Mouse (Mus musculus) MEL-GATA-1-ER (cell line): ENCODE data around the gene C87436.
A peak's percentile ranks its signal among the peaks of the same experiment; 100 is the strongest.

Experiments
- DNase-seq: peaks from one replicate; pipeline ENCODE4 v3.0.0-alpha.2; 2012; ENCODE audit warnings: low read depth; ENCODE audit errors: extremely low read depth

Gene C87436

GRCm38 (mm10) chr6:86438272-86439118 is at the start of gene C87436:
TSS of gene C87436 (plus strand) at chr6:86438374.
- peak; percentile 93 for DNase-seq

DNA sequence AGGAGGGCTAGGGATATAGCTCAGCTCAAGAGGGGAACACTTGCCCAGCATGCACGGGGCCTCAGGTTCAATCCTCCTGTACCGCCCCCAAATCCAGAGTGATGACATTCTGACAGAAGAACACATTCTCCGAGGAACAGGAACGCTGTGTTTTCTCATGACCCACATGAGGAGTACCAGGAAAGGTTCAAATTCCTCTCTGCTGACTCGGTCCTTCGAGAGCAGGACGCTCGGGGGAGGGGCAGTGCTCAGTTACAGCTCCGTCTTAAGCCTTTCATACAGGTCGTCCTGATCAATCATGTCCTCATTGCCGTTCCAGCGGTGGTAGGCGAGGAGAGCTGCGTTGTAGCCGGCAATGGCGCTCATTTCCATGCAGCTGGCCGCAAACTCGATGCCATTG is 49.7 kb upstream of the C87436 start:
- DNase-seq: no peak

DNA sequence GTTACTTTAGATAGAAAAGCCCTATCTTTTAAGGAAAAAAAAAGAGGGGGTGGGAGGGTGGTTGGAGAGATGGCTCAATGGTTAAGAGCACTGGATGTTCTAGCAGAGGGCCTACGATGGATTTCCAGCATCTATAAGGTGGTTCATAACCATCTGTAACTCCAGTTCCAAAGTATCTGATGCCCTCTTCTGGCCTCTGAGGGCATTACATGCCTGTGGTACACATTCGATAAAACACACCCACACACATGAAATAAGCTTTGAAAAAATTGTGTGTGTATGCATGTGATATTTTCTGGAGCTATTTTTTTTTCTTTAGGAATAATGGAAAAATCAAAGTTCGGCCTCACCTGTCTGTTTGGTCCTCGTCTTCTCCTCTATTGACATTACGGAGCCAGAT is 46.8 kb upstream of the C87436 start:
- DNase-seq: no peak

DNA sequence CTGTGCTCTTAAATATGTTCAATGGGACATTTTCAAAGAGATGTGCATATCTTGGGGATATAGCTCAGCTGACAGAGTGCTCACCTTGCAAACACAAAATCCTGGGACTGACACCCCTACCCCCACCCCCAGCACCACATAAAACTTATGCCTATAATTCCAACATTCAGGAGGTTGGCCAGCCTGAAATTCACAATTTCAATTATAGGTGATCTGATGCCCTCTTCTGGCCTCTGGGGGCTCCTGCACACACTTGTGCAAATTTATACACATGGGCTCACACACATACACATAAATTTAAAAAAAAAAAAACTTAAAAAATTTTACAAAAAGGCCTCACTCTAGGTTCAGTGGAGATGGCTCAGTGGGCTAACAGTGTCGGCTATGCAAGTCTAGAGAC is 45.0 kb upstream of the C87436 start:
- no peak for DNase-seq

DNA sequence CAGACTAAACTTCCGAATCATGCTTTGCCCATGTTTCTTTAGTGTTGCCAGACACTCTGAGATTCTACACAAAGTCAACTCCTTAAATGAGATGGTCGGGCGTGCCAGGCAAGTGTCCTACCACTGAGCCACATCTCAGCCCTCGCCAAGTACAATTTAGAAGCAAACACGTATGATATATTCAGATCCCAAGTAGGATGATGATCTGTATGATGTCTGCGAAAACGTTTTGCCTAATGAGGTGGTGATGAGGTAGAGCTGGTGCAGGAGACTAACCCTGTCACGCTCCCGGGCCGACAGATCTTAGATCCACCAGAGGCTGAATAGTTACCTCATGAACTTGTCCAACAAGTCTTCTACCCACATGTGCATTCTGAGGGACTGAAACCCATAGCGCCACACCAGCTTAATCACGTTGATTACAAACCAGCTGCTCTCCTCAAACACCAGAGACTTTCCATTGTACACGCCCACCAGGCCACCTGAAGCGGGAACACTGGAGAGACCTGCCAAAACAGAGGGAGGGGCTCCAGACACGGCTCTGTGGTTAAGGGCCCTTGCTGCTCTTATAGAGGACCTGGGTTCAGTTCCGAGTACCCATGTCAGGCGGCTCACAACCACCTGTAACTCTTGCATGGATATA is 44.0 kb upstream of the C87436 start:
- no peak for DNase-seq

DNA sequence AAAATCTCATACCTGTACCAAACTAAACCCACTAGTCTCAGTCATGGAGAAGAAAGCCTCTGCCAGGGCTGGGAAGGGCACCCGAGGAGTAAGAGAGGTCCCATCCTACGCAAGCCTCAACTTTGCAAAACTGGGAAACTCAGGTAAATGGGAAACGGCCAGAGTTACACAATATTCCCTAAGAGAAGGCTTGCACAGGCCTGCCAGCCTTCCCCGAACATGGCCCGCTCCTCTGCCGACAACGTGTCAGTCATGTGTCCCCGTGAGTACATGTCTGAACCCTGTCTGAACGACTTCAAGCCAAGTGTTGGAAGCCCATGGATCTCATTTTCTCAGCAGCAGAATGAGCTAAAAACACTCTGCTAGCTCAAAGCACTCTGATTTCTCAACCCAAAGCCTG is 43.2 kb upstream of the C87436 start:
- no peak for DNase-seq

GRCm38 (mm10) chr6:86395969-86396368 is 42.2 kb upstream of the C87436 start:
- DNase-seq: no peak

GRCm38 (mm10) chr6:86396581-86397256 is 41.5 kb upstream of the C87436 start, which contains the start of gene Pcyox1:
TSS of gene Pcyox1 (minus strand) at chr6:86397154.
- no peak for DNase-seq

DNA sequence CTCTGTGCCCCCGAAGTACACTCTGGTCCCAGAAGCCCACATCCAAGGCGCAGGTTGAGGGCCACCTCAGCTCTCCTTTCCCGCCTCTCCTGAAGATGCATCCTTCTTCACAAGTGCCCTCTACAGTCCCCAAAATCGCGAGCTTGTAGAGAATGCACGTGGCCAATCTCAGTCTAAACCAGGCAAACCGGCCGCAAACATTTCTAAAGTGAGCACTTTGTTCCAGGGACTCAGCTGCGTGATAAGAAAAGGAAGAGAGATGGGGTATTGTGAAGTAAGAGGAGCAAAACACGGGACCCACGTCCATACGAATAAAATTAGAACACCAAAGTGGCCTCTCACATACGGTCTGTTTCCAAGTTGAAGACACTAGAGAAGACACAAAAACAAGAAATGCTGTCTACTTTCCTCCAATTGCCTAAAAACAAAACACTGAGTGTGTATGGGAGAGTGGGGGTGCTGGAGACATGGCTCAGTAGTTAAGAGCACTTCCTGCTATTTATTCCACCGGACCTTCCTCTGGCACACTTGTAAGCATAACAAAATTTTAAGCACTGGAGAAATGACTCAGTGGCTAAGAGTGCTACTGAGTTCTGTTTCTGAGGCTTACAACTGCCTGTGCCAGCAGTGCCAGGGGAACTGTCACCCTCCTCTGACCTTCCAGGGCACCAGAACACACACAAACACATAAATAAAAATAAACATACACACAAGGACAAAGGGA is 40.8 kb upstream of the C87436 start:
- DNase-seq: no peak

- DNase-seq: no peak
Measured at GRCm38 (mm10) chr6:86398986-86399385, 39.2 kb upstream of the C87436 start.

DNA sequence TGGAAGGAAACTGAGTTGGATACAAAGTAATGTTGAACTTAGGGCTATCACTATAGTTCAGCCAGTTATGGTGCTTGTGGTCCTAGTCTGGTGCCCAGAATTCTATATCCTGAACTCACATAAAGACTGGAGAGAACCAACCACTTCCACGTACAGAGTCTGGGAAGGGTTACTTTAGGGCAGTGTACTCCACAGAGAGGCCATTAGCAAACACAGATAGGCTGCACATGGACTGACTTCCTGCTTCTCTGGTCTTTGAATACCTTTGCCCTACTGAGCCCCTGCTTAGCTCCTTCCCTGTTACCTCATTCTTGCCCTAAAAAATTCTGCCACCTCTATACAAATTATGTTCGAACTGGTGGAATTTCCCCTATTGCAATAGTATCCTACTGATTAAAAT is 38.2 kb upstream of the C87436 start:
- no peak for DNase-seq

GRCm38 (mm10) chr6:86400972-86401371 is 37.2 kb upstream of the C87436 start:
- peak; percentile 80 for DNase-seq

DNA sequence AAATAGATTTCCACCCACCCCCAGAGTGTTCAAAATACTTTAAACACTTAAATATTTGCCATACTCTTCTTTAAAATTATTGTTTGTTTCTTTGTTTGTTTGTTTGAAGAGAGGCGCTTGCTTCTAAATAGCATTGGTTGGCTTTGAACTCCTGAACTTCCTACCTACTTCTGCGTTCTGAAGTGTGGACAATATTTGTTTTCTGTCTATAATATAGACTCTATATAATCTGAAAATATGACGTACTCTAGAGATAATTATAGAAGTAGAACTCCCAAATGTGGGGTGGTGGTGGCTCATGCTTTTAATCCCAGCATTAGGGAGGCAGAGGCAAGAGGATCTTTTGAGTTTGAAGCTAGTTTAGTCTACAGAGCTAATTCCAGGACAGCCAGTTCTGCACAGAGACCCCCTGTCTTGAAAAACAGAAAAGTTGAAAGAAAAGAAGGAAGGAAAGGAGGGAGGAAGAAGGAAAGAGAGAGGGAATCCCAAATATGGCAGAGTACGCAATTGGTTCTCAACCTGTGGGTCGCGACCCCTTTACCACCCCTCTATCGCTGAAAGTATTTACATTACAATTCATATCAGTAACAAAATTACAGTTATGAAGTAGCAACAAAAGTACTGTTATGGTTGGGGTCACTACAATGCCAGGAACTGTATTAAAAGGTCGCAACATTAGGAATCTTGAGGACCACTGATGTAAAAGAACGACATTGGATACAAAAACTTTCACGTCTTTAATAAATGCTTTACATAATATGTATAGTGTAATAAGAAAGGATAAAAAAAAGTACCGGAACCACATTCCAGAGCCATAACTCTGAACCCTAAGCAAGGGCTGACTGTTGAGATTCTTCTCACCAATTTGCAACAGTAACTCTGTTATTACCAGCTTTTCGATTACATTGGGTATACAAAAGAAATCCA is 35.2 kb upstream of the C87436 start:
- no peak for DNase-seq

- no peak for DNase-seq
Measured at GRCm38 (mm10) chr6:86403728-86404099, 34.5 kb upstream of the C87436 start.

DNA sequence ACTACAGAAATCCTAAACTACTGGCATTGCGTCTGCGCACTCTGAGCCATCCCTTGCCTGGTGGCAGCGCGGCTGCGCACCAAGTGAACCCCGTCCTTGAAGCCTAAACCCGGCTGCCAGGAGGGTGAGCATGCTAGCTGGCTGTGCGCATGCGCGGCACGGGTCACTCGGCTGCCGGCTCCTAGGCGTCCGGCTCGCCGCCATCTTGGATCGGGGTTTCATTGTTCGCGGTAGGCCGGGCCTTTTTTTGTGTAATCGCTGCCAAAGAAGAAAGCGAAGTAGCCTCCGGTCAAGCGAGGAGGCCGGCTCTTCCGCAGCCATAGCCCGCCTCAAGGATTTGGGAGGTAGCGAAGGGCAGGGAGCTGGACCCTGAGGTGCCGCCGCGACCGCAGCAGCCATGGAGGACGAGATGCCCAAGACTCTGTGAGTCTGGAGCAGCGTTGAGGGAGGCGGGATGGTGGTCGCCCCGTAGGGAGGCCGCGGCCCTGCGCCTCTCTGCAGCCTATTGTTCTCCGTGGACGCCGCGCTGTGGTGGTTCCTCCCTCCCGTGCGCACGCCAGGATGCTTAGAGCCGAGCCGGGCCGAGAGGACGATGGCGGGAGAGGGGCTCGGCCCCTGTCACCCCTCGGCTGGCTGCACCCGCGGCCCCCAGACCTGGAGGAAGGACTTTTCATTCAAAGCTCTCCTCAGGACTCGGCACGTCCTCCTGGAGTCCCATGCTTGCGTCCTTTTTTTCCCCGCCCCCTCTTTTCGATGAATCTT is 33.9 kb upstream of the C87436 start, which contains the start of gene Tia1:
Gene Tia1, plus strand, starts transcription at position 120 of the 762 bp plus-strand sequence.
- DNase-seq: peak; percentile 90

DNA sequence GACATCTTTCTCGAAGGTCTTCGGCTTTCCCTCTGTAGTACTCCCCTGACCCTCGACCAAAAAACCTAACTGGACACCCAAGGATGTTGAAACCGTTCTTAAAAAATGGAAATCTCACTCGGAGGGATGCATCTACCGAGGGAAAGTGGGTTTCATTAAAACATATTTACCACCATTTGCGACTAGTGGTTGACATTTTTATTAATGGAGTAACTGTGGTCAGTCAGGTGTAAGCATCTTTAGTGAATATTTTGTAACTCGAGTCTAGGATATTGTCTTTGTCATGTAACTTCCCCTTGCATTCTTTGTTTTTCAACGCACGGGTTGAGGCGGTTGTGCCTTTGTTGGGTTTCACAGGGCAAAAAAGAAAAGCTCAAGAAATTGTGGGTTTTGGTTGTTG is 33.2 kb upstream of the C87436 start:
- DNase-seq: no peak

DNA sequence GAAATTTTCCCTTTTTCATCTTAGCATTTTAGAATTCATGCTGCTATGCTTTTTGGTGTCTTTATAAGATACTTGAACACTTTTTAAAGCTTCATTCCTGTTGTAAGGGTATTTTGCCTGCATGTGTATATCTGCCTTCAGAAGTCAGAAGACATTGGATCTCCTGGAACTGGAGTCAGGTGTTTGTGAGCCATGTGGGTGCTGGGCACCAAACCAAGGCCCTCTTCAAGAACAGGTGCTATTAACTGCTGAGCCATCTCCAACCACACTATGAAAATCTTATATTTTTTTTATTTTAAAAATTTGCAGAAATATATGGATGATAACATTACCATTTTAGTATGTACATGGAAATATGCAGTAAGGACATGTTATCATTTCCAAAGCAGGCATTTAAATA is 31.9 kb upstream of the C87436 start:
- DNase-seq: no peak

DNA sequence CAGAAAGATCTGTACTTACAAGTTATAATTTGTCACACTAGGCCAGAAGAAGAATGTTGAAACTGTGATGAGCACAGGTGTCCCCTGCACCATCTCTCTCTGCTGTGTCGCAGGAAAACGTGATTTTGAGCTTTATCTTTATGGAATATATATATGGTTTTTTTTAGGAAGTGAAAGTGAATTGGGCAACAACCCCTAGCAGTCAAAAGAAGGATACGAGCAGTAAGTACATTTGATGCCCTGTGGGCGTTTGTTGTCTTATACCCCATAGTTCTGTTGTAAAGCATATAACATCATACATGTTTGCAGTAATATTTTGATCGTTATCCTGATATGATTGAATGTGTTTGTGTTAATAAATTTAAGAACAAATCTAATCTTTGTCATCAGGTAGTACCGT is 19.5 kb upstream of the C87436 start:
- DNase-seq: no peak

DNA sequence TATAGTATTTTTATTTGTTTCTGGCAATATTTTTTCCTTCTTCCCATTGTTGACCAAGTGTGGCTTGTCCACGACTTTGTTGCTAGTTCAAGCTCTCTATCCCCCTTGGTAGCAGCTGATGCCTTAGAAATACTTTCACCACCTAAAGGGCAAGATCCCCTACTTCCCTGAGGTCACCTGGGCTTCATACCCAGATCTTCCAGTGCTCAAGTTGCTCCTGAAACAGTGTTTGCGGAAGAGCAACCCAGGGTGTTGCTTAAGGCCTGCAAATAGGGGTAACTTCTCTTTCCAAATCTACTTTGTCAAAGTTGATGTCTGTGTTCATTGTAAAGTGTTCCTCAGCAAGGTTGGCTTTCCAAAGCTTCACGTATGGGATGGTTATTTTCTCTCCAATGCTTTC is 18.9 kb upstream of the C87436 start:
- DNase-seq: no peak

DNA sequence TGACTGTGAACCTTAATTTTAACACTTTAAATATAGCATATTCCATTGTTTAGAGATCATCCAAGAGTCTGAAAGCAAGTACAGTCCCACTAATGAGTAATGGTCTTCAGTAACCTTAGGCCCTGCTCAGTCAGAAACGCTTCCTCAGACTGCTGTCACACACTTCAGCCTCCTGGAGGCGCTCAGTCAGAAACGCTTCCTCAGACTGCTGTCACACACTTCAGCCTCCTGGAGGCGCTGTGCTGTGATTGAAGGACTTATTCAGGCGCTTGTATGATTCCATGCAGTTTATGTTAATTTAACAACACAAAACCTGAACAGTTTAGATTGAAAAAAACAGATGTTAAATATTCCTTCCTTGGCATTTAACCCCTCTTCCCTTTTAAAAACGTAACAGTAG is 17.7 kb upstream of the C87436 start:
- DNase-seq: peak; percentile 32
